Mouse (Mus musculus) A20 (cell line): ENCODE data around the gene Rnf111.
"Not testable (repeated sequence)": the region's sequence is repeated elsewhere in the genome, so short reads cannot be mapped to it uniquely, and the experiment has no call there.

Experiments used
- DNase-seq: peaks from one replicate; pipeline ENCODE4 v3.0.0-alpha.2; 2011; ENCODE audit warnings: low read depth, low spot score

Gene Rnf111

DNA sequence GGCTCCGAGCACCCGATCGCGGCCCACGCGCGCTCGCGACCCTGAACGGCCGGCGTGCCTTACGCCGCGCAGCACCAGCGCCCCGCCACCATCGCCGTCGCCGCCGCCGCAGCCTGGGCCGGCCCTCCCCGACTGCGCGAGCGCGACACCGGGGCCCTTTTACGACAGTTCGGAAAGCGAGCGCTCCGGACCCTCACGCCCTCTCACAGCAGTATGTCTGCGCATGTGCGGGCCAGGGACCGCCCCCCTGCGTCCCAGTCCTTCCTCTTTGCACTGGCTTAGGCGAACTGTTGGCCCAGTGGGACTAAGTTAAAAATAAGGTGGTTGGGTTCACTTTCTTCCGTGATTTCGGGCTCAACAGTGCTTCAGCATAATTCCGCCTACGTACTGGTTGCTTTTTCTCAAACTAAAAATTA is at the start of gene Rnf111:
TSS of gene Rnf111 (minus strand) at position 100 of the 416 bp plus-strand sequence.
- peak; percentile 96 for DNase-seq

- DNase-seq: not testable (repeated sequence)
Observed at GRCm38 (mm10) chr9:70552233-70552632, 48.7 kb upstream of the Rnf111 start.

DNA sequence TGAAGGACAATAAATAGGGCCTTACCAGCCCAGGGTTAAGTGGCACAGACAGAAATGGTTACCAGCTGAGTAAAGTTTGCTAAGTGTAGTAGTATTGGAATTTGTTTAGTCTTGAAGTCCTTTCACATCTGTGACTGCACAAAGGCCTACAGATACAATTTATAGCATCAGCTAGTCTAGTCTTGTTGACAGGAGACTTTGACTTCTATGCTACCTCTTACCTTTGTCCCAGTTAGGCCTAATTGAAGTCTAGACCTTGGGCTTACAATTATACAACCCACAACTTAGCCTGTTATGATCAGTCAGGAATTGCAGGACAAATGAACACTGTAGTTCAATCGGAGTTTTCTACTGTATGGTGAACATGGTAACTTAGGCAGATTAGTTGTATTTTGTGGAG is 48.0 kb upstream of the Rnf111 start:
- no peak for DNase-seq

GRCm38 (mm10) chr9:70548304-70548703 is 44.8 kb upstream of the Rnf111 start:
- DNase-seq: no peak

DNA sequence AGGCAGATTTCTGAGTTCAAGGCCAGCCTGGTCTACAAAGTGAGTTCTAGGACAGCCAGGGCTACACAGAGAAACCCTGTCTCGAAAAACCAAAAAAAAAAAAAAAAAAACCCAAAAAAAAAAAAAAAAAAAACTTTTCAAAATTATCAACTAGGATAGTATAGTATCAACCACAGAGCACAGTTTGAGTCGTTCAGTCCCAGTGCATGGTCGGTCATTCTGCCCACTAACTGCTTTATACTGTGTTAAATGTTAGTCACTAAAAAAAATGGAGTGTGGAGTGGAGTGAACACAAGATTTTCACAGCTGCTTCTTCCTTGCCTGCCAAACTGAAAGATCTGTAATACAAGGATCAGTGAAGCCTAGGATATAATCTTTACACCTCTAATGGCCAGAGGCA is 43.1 kb upstream of the Rnf111 start:
- not testable (repeated sequence) for DNase-seq

GRCm38 (mm10) chr9:70544831-70545230 is 41.3 kb upstream of the Rnf111 start:
- no peak for DNase-seq

- no peak for DNase-seq
Observed at GRCm38 (mm10) chr9:70543985-70544384, 40.5 kb upstream of the Rnf111 start.

- no peak for DNase-seq
Observed at GRCm38 (mm10) chr9:70543048-70543880, 39.7 kb upstream of the Rnf111 start.

- peak; percentile 99 for DNase-seq
Observed at GRCm38 (mm10) chr9:70542305-70543041, 38.9 kb upstream of the Rnf111 start, which contains the start of gene Sltm. Gene Sltm, plus strand, starts transcription at chr9:70542754.

DNA sequence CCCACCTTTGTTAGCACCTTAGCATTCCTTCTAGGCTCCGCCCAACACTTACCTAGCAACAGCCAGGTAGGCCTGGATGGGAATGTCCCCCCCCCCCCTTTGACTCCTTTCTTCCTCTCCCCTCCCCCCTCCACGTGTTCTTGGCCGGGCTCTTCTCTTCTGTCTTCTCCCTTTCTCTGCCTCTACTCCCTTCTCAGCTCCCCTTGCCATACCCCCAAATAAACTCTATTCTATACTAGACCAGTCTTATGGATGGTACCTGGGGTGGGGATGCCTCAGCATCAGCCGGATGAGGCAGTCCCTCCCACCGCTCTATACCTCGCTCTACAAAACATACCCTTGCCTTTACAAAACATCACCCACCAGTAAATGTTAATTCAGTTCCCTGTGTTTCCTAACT is 38.1 kb upstream of the Rnf111 start:
- DNase-seq: no peak

GRCm38 (mm10) chr9:70533328-70533727 is 29.8 kb upstream of the Rnf111 start:
- DNase-seq: no peak

GRCm38 (mm10) chr9:70524366-70524765 is 20.8 kb upstream of the Rnf111 start:
- no peak for DNase-seq

GRCm38 (mm10) chr9:70523813-70524212 is 20.3 kb upstream of the Rnf111 start:
- DNase-seq: no peak

GRCm38 (mm10) chr9:70520651-70521050 is 17.1 kb upstream of the Rnf111 start:
- DNase-seq: no peak

GRCm38 (mm10) chr9:70511681-70512080 is 8.2 kb upstream of the Rnf111 start:
- no peak for DNase-seq

GRCm38 (mm10) chr9:70510998-70511583 is 7.6 kb upstream of the Rnf111 start:
- peak; percentile 35 for DNase-seq

DNA sequence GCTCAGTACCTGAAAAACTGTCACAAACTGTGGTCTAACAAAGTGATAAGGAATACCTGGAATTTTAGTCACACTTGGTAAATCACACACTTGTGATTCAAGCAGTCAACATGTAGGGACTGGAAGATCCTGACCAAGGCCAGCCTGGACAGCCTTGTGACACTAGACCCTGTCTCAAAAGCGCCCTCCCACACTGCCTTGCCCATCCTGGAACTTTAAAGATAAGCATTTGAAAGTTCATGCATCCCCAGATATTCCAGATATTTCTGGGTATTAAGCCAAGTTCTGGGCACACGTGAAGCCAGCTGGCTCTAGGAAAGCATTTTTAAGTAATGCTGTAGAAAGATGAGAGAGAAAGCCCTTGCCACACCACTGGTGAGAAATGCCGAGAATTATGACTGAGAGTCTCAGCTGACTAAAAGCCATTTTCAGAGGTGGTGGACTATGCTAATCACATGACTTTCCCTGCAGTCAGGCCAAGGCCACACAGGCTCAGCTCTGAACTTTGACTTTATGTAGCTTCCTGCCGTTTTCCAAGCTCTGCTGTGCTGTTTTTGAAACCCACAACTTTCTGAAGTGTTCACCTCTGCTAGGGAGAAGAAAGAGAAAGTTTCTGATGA is 6.5 kb upstream of the Rnf111 start:
- no peak for DNase-seq

GRCm38 (mm10) chr9:70506787-70507186 is 3.3 kb upstream of the Rnf111 start:
- no peak for DNase-seq

DNA sequence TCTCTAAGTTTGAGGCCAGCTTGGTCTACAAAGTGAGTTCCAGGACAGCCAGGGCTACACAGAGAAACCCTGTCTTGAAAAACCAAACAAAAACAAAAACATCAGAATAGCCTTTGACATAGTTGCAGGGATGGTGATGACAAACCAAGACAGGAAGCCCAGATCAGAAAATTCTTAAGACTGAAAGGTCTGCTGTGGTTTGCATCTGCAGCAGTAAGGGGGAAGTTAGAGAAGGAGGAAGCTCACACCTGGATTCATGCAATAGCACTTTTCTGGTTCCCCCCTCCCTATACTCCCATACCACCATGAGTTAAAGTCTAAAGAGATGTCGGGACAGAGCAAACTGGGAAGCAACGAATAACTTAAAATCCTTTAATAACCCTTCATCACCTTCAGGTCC is 2.7 kb upstream of the Rnf111 start:
- DNase-seq: peak; percentile 56

- peak; percentile 85 for DNase-seq
Observed at GRCm38 (mm10) chr9:70503015-70503603, 416 bp downstream of the Rnf111 start.

DNA sequence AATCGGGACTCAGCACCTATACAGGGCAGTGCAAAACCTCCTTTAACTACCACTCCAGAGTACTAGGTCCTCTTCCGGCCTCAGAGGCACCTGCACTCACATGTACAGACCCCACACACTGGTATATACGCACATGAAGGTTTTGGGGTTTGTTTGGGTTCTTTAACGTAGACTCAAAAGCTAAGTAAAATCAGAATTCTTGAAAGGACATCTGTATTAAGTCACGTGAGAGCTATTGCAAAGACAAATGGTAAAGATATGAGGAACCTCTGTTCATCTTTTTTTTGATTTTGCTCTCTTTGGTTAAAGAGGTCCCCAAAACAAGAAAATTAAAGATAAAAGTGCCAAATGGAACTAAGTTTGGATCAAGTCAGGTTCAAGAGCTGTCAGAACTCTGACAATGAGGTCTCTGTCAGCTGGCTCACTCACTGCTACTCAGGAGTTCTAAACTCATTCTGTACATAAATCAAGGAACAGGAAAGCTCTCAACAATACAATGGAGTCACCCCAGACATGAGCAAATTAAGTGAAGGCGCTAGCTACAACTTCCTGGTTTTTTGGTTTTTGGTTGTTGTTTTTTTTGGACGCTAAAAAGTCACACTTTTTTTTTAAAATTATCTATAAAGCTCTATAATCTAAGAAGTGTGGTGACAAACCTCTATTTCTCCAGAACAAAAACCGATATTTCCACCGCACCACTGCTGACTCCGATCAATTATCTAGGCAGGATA is 1.1 kb downstream of the Rnf111 start:
- DNase-seq: peak; percentile 53
